In the genomic region with DNA sequence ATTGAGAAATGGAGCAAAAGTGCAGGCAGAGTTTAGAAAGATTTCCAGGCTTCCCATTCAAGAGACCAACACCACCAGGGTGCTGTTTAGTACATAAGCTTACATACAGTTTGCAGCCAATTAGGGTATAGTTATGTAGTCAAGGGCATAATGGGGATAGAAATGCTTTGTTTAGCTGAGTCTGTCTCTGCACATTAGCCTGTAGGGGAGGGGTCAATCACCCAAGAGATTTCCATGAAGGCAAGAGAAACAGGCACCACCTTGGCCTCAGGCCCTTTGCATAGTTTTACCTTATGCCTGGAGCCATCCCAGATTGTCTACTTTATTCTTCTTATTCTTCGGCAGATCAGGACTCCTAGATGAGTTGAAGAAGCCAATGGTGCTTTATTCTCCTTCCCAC, we compare ENCODE assay signal across 20 mouse cellular contexts.
DNase-seq lines count a peak whose midpoint lies in the region; ATAC-seq and TF ChIP-seq lines count a peak whose summit lies in the region.
"Had no signal": no experiment of that assay in that cellular context is flagged by ENCODE, and none has a peak within 500 bp of the region (broad histone marks: within the 10 kb centered on the region; RNA-seq: fewer than 3 reads in every experiment).

No protein-coding gene starts in this region.

- no peak overlapping the region for H3K4me3 ChIP-seq in forebrain, embryonic 14.5 days (ENCODE audit: low read depth, low read length)
- H3K4me3 ChIP-seq in forebrain, embryonic 15.5 days, result no peak overlapping the region
- no peak overlapping the region for H3K4me3 ChIP-seq in ES-E14 (ENCODE audit: insufficient read depth in 1 of 2, low read depth in 1 of 2, low read length in 2 of 2, poor library complexity in 1 of 2, severe bottlenecking in 1 of 2)
- no peak overlapping the region for H3K4me3 ChIP-seq in hindbrain, embryonic 11.5 days (ENCODE audit: low read depth, low read length)
- H3K4me3 ChIP-seq: embryonic facial prominence, embryonic 10.5 days; embryonic facial prominence, embryonic 12.5 days; forebrain, embryonic 12.5 days had no signal

- no peaks in the 10 kb centered on the region for H3K4me1 ChIP-seq in forebrain, embryonic 14.5 days (ENCODE audit: control insufficient read depth, insufficient read depth, low read length)
- no peaks in the 10 kb centered on the region for H3K4me1 ChIP-seq in forebrain, embryonic 15.5 days
- no peaks in the 10 kb centered on the region for H3K4me1 ChIP-seq in ES-E14 (ENCODE audit: control insufficient read depth in 2 of 2, insufficient read depth in 2 of 2, low read length in 2 of 2, poor library complexity in 1 of 2)
- no peaks in the 10 kb centered on the region for H3K4me1 ChIP-seq in hindbrain, embryonic 11.5 days (replicated peaks; ENCODE audit: control insufficient read depth, insufficient read depth, low read length)
- H3K4me1 ChIP-seq: embryonic facial prominence, embryonic 10.5 days; embryonic facial prominence, embryonic 12.5 days; forebrain, embryonic 12.5 days had no signal

- H3K4me2 ChIP-seq in forebrain, embryonic 14.5 days (ENCODE audit: low read length), result no peak overlapping the region
- H3K4me2 ChIP-seq in forebrain, embryonic 15.5 days (replicated peaks), result no peak overlapping the region
- H3K4me2 ChIP-seq in hindbrain, embryonic 11.5 days (replicated peaks; ENCODE audit: low read depth, low read length), result no peak overlapping the region
- H3K4me2 ChIP-seq: embryonic facial prominence, embryonic 12.5 days; forebrain, embryonic 12.5 days had no signal

- no peaks in the 10 kb centered on the region for H3K27me3 ChIP-seq in forebrain, embryonic 14.5 days (replicated peaks; ENCODE audit: control insufficient read depth, insufficient read depth, low read length)
- no peaks in the 10 kb centered on the region for H3K27me3 ChIP-seq in forebrain, embryonic 15.5 days
- no peaks in the 10 kb centered on the region for H3K27me3 ChIP-seq in hindbrain, embryonic 11.5 days (ENCODE audit: control insufficient read depth, insufficient read depth, low read length)
- H3K27me3 ChIP-seq: embryonic facial prominence, embryonic 12.5 days; forebrain, embryonic 12.5 days; Patski had no signal

- no peak for ATAC-seq in forebrain, embryonic 14.5 days
- no peak for ATAC-seq in forebrain, embryonic 15.5 days (replicated peaks)
- ATAC-seq in hindbrain, embryonic 11.5 days (ENCODE audit: low FRiP score), result no peak
- ATAC-seq: activated CD4-positive, CD25-positive, alpha-beta regulatory T cell, adult 4 months; forebrain, postnatal 0 days; Patski had no signal

- H3K9ac ChIP-seq in forebrain, embryonic 14.5 days (ENCODE audit: low read length), result no peak overlapping the region
- no peak overlapping the region for H3K9ac ChIP-seq in forebrain, embryonic 15.5 days (replicated peaks)
- no peak overlapping the region for H3K9ac ChIP-seq in ES-E14 (ENCODE audit: insufficient read depth, low read depth, low read length, poor library complexity, severe bottlenecking)
- H3K9ac ChIP-seq in hindbrain, embryonic 11.5 days (ENCODE audit: low read depth, low read length), result no peak overlapping the region
- H3K9ac ChIP-seq: embryonic facial prominence, embryonic 12.5 days; forebrain, embryonic 12.5 days; forebrain, postnatal 0 days had no signal

- 57% methylated on average over 1 of the region's 1 CpGs for WGBS in forebrain, embryonic 14.5 days
- WGBS in forebrain, embryonic 15.5 days, result 69% methylated on average over 1 of the region's 1 CpGs
- WGBS in hindbrain, embryonic 11.5 days, result 92% methylated on average over 1 of the region's 1 CpGs

- no peaks in the 10 kb centered on the region for H3K9me3 ChIP-seq in forebrain, embryonic 14.5 days (replicated peaks; ENCODE audit: control insufficient read depth, low read length)
- H3K9me3 ChIP-seq in forebrain, embryonic 15.5 days, result no peaks in the 10 kb centered on the region
- no peaks in the 10 kb centered on the region for H3K9me3 ChIP-seq in ES-E14 (ENCODE audit: control insufficient read depth, insufficient read depth, low read depth, low read length)
- H3K9me3 ChIP-seq in hindbrain, embryonic 11.5 days (ENCODE audit: control insufficient read depth, low read length), result no peaks in the 10 kb centered on the region
- H3K9me3 ChIP-seq: embryonic facial prominence, embryonic 10.5 days; embryonic facial prominence, embryonic 12.5 days; forebrain, embryonic 12.5 days had no signal

- no peaks in the 10 kb centered on the region for H3K36me3 ChIP-seq in forebrain, embryonic 14.5 days (ENCODE audit: control insufficient read depth, insufficient read depth, low read length)
- H3K36me3 ChIP-seq in forebrain, embryonic 15.5 days, result no peaks in the 10 kb centered on the region
- no peaks in the 10 kb centered on the region for H3K36me3 ChIP-seq in ES-E14 (ENCODE audit: control insufficient read depth, insufficient read depth, low read length, poor library complexity, severe bottlenecking)
- H3K36me3 ChIP-seq in hindbrain, embryonic 11.5 days (ENCODE audit: control insufficient read depth, insufficient read depth, low read length), result no peaks in the 10 kb centered on the region
- H3K36me3 ChIP-seq: embryonic facial prominence, embryonic 10.5 days; embryonic facial prominence, embryonic 12.5 days; forebrain, embryonic 12.5 days had no signal

- H3K27ac ChIP-seq in forebrain, embryonic 14.5 days (ENCODE audit: low read depth, low read length), result no peak overlapping the region
- no peak overlapping the region for H3K27ac ChIP-seq in forebrain, embryonic 15.5 days (replicated peaks)
- no peak overlapping the region for H3K27ac ChIP-seq in ES-E14 (ENCODE audit: insufficient read depth, low read depth, low read length, poor library complexity, severe bottlenecking)
- H3K27ac ChIP-seq in hindbrain, embryonic 11.5 days (ENCODE audit: low read depth, low read length), result no peak overlapping the region
- H3K27ac ChIP-seq: embryonic facial prominence, embryonic 10.5 days; embryonic facial prominence, embryonic 12.5 days; forebrain, embryonic 12.5 days had no signal

- in situ Hi-C loops in ES-E14 (cut with MboI; ENCODE audit: low sequenced_read_pairs in 2 of 2, unreplicated experiment in 2 of 2), result no loop called here

- DNase-seq in forebrain, embryonic 14.5 days (ENCODE audit: low spot score), result peak; percentile 1
- peak; percentile 36 for DNase-seq in ES-E14 (ENCODE audit: low read depth, low spot score)
- DNase-seq in ZHBTc4 (ENCODE audit: low read depth, low spot score), result peak; percentile 67
- DNase-seq in hindbrain, embryonic 11.5 days (ENCODE audit: low spot score), result no peak
- no peak for DNase-seq in MN1 (ENCODE audit: low spot score)
- DNase-seq in layer of hippocampus, adult 18-20 months (ENCODE audit: low spot score in 2 of 2), result no peak
- DNase-seq: adrenal gland, adult 8-10 months; adrenal gland, postnatal 14 days; cerebellum, adult 11-12 months; cerebellum, adult 2 months; cerebellum, adult 9-10 months; cerebellum, postnatal 10 days; cerebellum, postnatal 25 days; forebrain, postnatal 0 days had no signal

TF ChIP-seq in ES-E14, 5 proteins besides CTCF, POLR2A, EP300 and RAD21:
- TF ChIP-seq CHD2 (IDR thresholded peaks at IDR 0.05; ENCODE audit: low read depth, low read length) (no peak), HCFC1 (IDR thresholded peaks at IDR 0.05; ENCODE audit: borderline replicate concordance, insufficient read depth, low read length) (no peak), MAFK (IDR thresholded peaks at IDR 0.05; ENCODE audit: insufficient read depth, low read depth, low read length) (no peak), ZC3H11A (IDR thresholded peaks at IDR 0.05; ENCODE audit: borderline replicate concordance, low read depth, low read length) (no peak), ZNF384 (IDR thresholded peaks at IDR 0.05; ENCODE audit: low read depth, low read length) (no peak)

Comparison
In these comparisons a context has a peak if more than half of its experiments do, and no peak if none do; other contexts are left out.
1. DNase-seq: peak in forebrain, embryonic 14.5 days (single experiment), ES-E14 (single experiment) and ZHBTc4 (single experiment); none in hindbrain, embryonic 11.5 days (single experiment), MN1 (single experiment) and layer of hippocampus, adult 18-20 months (0 of 2).